Mouse (Mus musculus): Measurements from ENCODE around the gene Lrrc55. TPM values are rescaled to one million over a fixed set of nuclear protein-coding genes. Genes with fewer than 3 reads are reported as not detected.

Gene Lrrc55
- polyA plus RNA-seq, 1 experiment from 2014 or later = 4.5 TPM

DNA sequence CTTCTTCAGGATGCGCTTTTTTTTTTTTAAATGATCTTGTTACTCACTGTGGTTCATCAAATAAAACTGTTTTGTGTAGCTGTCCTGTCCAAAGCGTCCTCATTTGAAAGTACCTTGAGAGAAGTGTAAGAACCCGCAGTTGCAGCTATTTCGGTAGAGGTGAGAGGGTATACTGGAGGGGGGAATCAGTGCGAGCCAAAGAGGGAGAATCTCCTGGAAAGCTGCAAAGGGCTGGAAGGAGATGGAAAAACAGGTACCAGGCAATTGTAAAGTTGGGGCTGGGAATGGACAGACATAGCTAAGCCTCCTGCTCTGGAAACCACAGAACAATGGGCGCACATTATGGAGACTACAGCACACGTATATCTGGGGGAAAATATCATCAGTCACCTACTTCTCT is 57.2 kb downstream of the Lrrc55 start:
- no peaks in the 10 kb centered on the region for H3K27me3 ChIP-seq
- no peaks in the 10 kb centered on the region for H3K9me3 ChIP-seq (replicated peaks)
- no peaks in the 10 kb centered on the region for H3K36me3 ChIP-seq (ENCODE audit: poor library complexity, severe bottlenecking)
- no peak for ATAC-seq
- H3K4me2 ChIP-seq = no peak overlapping the region
- 84% methylated on average over 7 of the region's 7 CpGs for WGBS
- no peak overlapping the region for H3K9ac ChIP-seq
- no peak overlapping the region for H3K27ac ChIP-seq
- H3K4me1 ChIP-seq = no peaks in the 10 kb centered on the region
- no peak overlapping the region for H3K4me3 ChIP-seq

DNA sequence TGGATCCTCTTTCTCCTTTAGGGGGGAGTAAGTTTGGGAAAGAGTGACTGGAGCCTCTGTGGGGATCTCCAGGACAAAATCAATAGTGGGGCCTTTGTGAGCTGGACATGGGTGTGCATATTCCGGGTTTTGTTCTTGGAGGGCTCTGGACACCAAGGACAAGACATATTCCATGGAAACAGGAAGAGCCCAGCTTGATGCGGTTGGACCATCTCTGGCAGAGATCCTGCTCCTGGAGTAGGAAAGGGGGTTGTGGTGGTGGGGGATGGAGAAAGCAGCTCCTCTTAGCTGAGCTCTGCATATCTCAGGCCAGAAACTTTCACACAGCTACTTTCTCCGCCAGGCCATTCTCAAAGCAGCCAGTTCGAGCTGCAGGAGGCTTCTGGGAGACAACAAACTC is 57.6 kb downstream of the Lrrc55 start:
- Histone ChIP-seq H3K4me3 (no peak overlapping the region), H3K4me2 (no peak overlapping the region), H3K36me3 (ENCODE audit: poor library complexity, severe bottlenecking) (no peaks in the 10 kb centered on the region), H3K27me3 (no peaks in the 10 kb centered on the region), H3K4me1 (no peaks in the 10 kb centered on the region), H3K9me3 (replicated peaks) (no peaks in the 10 kb centered on the region), H3K9ac (no peak overlapping the region), H3K27ac (no peak overlapping the region)
- no peak for ATAC-seq
- 67% methylated on average over 4 of the region's 4 CpGs for WGBS

GRCm38 (mm10) chr2:85138143-85138542 is 58.9 kb downstream of the Lrrc55 start:
- no peak overlapping the region for H3K4me3 ChIP-seq
- no peaks in the 10 kb centered on the region for H3K9me3 ChIP-seq (replicated peaks)
- 25% methylated on average over 2 of the region's 2 CpGs for WGBS

DNA sequence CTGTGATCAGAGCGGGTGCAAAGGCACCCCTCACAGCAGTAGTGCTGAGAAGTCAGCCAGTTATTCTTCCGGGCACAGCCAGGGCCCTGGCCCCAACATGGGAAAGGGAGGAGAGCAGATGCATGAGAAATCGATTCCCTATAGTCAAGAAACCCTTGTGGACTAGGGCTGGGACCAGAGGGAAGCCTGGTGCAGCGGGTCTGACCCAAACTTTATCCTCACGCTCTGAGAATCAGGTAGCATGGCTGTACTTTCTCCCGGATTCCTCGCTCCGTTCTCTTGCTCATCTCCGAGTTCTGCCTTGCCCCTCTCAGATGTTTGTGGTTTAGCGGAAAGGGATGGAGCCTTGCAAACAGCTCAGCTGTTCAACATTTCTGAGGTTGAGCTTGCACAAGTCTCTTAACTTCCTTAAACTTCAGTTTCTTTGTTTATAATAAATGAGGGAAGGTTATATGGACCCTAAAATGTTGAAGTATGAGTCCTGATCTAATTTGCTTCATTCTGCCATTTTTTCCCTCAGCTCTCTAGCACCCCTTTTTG is 59.3 kb downstream of the Lrrc55 start:
- H3K27me3 ChIP-seq = no peaks in the 10 kb centered on the region
- 80% methylated on average over 10 of the region's 10 CpGs for WGBS
- H3K36me3 ChIP-seq (ENCODE audit: poor library complexity, severe bottlenecking) = no peaks in the 10 kb centered on the region
- no peak overlapping the region for H3K4me2 ChIP-seq
- no peak for ATAC-seq
- H3K9ac ChIP-seq = no peak overlapping the region
- no peak overlapping the region for H3K27ac ChIP-seq
- no peaks in the 10 kb centered on the region for H3K9me3 ChIP-seq (replicated peaks)
- H3K4me1 ChIP-seq = no peaks in the 10 kb centered on the region
- H3K4me3 ChIP-seq = no peak overlapping the region

More at GRCm38 (mm10) chr2:85138143-85138542, 58.9 kb downstream of the Lrrc55 start:
- Histone ChIP-seq H3K4me1 (no peaks in the 10 kb centered on the region), H3K27ac (no peak overlapping the region), H3K36me3 (ENCODE audit: poor library complexity, severe bottlenecking) (no peaks in the 10 kb centered on the region), H3K27me3 (no peaks in the 10 kb centered on the region), H3K9ac (no peak overlapping the region), H3K4me2 (no peak overlapping the region)
- no peak for ATAC-seq

- Histone ChIP-seq H3K4me3 (no peak overlapping the region), H3K4me2 (no peak overlapping the region), H3K27me3 (no peaks in the 10 kb centered on the region), H3K36me3 (ENCODE audit: poor library complexity, severe bottlenecking) (no peaks in the 10 kb centered on the region), H3K9ac (no peak overlapping the region), H3K4me1 (no peaks in the 10 kb centered on the region), H3K27ac (no peak overlapping the region), H3K9me3 (replicated peaks) (no peaks in the 10 kb centered on the region)
- WGBS = 93% methylated on average over 21 of the region's 21 CpGs
- no peak for ATAC-seq
These were observed 60.0 kb downstream of the Lrrc55 start for GRCm38 (mm10) chr2:85136831-85137520.

- Histone ChIP-seq H3K4me3 (no peak within 1 kb of the TSS), H3K4me1 (no peaks in the 10 kb centered on the region), H3K27ac (no peak within 1 kb of the TSS), H3K9me3 (replicated peaks) (no peaks in the 10 kb centered on the region), H3K9ac (no peak within 1 kb of the TSS), H3K36me3 (ENCODE audit: poor library complexity, severe bottlenecking) (no peaks in the 10 kb centered on the region), H3K4me2 (no peak within 1 kb of the TSS), H3K27me3 (no peaks in the 10 kb centered on the region)
- peak; percentile 45; the same call in 1 of the 2 replicates for ATAC-seq
- WGBS = 11% methylated on average over 4 of the region's 4 CpGs
These were observed 60.9 kb downstream of the Lrrc55 start, which contains the start of gene Aplnr for GRCm38 (mm10) chr2:85136089-85136488. Aplnr (plus strand) TSS chr2:85136225.

- no peak for ATAC-seq
- no peaks in the 10 kb centered on the region for H3K4me1 ChIP-seq
- no peak overlapping the region for H3K4me3 ChIP-seq
- no peaks in the 10 kb centered on the region for H3K27me3 ChIP-seq
- no peak overlapping the region for H3K27ac ChIP-seq
- no peak overlapping the region for H3K4me2 ChIP-seq
- H3K9ac ChIP-seq = no peak overlapping the region
- H3K36me3 ChIP-seq (ENCODE audit: poor library complexity, severe bottlenecking) = no peaks in the 10 kb centered on the region
- H3K9me3 ChIP-seq (replicated peaks) = no peaks in the 10 kb centered on the region
- 80% methylated on average over 1 of the region's 1 CpGs for WGBS
These were observed 61.9 kb downstream of the Lrrc55 start for GRCm38 (mm10) chr2:85135099-85135498.

DNA sequence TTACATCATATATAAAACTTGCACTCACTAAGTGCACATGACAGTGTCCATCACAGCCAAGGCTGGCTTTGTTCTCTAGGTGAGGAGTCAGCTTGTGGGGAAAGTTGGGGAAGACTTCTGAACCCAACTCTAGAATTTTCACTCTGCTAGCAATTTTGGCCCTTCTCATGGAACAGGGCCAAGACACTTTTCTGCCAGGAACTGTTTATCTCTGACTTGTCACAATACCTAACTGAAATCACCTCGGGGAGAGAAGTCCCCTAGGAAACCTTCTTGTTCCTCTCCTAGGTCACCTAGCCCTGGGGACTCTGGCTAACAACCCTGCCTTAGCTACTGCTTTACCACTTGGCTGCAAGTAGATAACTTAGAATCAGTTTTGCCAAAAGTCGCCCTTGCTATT is 64.8 kb downstream of the Lrrc55 start:
- WGBS = 69% methylated on average over 2 of the region's 2 CpGs
- Histone ChIP-seq H3K27me3 (no peaks in the 10 kb centered on the region), H3K36me3 (ENCODE audit: poor library complexity, severe bottlenecking) (no peaks in the 10 kb centered on the region), H3K4me2 (no peak overlapping the region), H3K4me3 (no peak overlapping the region), H3K27ac (no peak overlapping the region), H3K9me3 (replicated peaks) (no peaks in the 10 kb centered on the region), H3K9ac (no peak overlapping the region), H3K4me1 (no peaks in the 10 kb centered on the region)
- ATAC-seq = no peak

DNA sequence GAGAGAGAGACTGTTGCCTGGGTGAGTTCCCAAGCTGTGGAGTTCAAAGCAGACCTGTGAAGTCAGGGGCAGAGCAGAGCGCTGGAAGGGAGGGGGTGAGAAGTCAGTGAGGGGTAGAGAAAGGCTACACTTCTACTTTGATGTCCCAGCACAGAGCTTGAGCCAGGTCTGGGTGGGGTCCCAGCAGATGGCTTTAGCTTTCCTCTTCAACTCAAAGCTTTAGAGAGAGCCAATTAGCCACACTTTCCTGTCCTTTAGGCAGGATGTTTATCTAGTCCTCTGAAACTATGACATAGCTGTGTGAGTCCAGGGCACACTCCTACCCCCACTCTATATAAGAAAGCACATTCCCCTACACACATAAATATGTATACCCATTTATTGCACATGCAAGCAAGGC is 65.3 kb downstream of the Lrrc55 start:
- H3K9ac ChIP-seq = no peak overlapping the region
- ATAC-seq = peak; percentile 39; the same call in 1 of the 2 replicates

GRCm38 (mm10) chr2:85131226-85131625 is 65.8 kb downstream of the Lrrc55 start:
- no peak for ATAC-seq
- Histone ChIP-seq H3K4me1 (no peaks in the 10 kb centered on the region), H3K4me3 (no peak overlapping the region), H3K9ac (no peak overlapping the region), H3K4me2 (no peak overlapping the region), H3K36me3 (ENCODE audit: poor library complexity, severe bottlenecking) (no peaks in the 10 kb centered on the region), H3K27me3 (no peaks in the 10 kb centered on the region), H3K9me3 (replicated peaks) (no peaks in the 10 kb centered on the region), H3K27ac (no peak overlapping the region)
- 19% methylated on average over 2 of the region's 2 CpGs for WGBS

More for the DNA sequence above, 65.3 kb downstream of the Lrrc55 start:
- Histone ChIP-seq H3K9me3 (replicated peaks) (no peaks in the 10 kb centered on the region), H3K4me1 (no peaks in the 10 kb centered on the region), H3K36me3 (ENCODE audit: poor library complexity, severe bottlenecking) (no peaks in the 10 kb centered on the region), H3K4me3 (no peak overlapping the region), H3K27me3 (no peaks in the 10 kb centered on the region), H3K27ac (no peak overlapping the region), H3K4me2 (no peak overlapping the region)
- 6% methylated on average over 1 of the region's 1 CpGs for WGBS

DNA sequence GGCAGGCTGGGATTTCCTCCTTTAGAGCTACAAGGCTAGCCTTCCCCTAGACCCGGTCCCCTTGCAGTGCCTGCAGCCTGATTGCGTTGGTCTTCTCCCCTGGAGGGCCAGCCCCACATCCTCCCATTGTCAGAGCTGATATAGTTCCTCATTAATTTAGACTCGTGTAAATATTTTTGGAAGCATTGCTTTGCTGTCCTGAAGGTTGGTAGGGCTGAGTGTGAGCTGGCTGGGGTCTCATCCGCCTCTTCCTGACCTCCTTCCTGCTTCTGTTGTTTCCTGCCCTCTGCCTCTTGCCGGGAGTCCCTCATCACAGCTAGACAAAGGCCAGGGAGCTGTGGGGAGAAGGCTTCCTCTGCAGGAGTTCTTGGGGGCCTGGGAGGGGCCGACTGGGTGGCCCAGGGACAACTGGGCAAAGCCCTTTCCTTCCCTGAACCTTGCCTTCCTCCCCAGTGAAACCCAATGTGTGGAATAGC is 67.5 kb downstream of the Lrrc55 start:
- no peak for ATAC-seq
- 48% methylated on average over 6 of the region's 6 CpGs for WGBS
- Histone ChIP-seq H3K9ac (no peak overlapping the region), H3K27me3 (no peaks in the 10 kb centered on the region), H3K4me2 (no peak overlapping the region), H3K4me3 (no peak overlapping the region), H3K9me3 (replicated peaks) (no peaks in the 10 kb centered on the region), H3K36me3 (ENCODE audit: poor library complexity, severe bottlenecking) (no peaks in the 10 kb centered on the region), H3K4me1 (no peaks in the 10 kb centered on the region), H3K27ac (no peak overlapping the region)

- Histone ChIP-seq H3K4me1 (no peaks in the 10 kb centered on the region), H3K9ac (no peak overlapping the region), H3K4me2 (no peak overlapping the region), H3K4me3 (no peak overlapping the region), H3K36me3 (ENCODE audit: poor library complexity, severe bottlenecking) (no peaks in the 10 kb centered on the region), H3K27me3 (no peaks in the 10 kb centered on the region), H3K27ac (no peak overlapping the region), H3K9me3 (replicated peaks) (no peaks in the 10 kb centered on the region)
- 30% methylated on average over 1 of the region's 1 CpGs for WGBS
- ATAC-seq = peak; percentile 94
These were observed 73.0 kb downstream of the Lrrc55 start for GRCm38 (mm10) chr2:85123869-85124535.

Measured in forebrain, embryonic 13.5 days (tissue).